ENCODE assay signal across 10 mouse cellular contexts in the genomic region with DNA sequence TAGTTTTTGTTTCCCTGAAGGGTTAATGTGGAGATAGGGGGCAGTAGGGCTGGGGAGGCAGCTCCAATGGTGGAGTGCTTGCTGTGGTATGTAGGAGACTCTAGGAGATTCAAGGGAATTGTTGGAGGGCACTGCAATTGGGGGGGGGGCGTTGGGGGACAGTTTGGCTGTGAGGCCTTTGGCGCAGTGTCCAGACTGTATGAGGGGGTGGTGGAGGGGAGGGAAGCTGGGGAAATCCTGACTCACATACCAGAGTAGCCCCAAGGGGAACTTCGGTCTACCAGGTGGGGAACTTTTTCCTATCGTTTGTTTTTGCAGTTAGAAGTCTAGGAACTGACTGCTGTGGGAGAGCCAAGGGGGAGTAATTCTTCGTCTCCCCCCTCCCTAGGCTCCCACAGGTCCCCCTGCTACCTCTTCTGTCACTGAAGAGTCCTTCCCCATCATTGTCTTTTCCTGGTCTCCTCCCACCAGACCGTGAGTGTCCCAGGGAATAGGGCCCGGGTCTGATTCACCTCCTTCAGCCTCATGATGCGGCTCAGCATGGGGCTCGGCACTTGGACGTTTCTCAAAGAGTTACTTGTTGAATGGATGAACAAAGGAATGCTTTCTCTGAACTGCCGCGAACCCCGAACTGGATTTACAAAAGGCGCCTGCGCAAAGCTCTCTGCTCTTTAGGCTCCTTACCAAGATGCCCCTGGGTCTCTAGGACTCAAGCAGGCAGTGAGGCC. TPM values are rescaled to one million over a fixed set of nuclear protein-coding genes. Genes with fewer than 3 reads are reported as not detected.
A peak's percentile ranks its signal among the peaks of the same experiment; 100 is the strongest.
DNase-seq lines count a peak whose midpoint lies in the region; ATAC-seq lines count a peak whose summit lies in the region.
"Had no signal": no experiment of that assay in that cellular context is flagged by ENCODE, and none has a peak within 500 bp of the region (broad histone marks: within the 10 kb centered on the region; RNA-seq: fewer than 3 reads in every experiment).

No protein-coding gene starts in this region.

- no peak overlapping the region for H3K27ac ChIP-seq in limb, embryonic 11.5 days (replicated peaks; ENCODE audit: low read depth, low read length)
- no peak overlapping the region for H3K27ac ChIP-seq in limb, embryonic 10.5 days
- H3K27ac ChIP-seq in embryonic facial prominence, embryonic 15.5 days (replicated peaks): no peak overlapping the region
- H3K27ac ChIP-seq: limb, embryonic 15.5 days had no signal

- no peaks in the 10 kb centered on the region for H3K27me3 ChIP-seq in limb, embryonic 11.5 days (ENCODE audit: control insufficient read depth, insufficient read depth, low read length)
- no peaks in the 10 kb centered on the region for H3K27me3 ChIP-seq in limb, embryonic 10.5 days (ENCODE audit: low read depth, poor library complexity, severe bottlenecking)
- H3K27me3 ChIP-seq in embryonic facial prominence, embryonic 15.5 days: no peaks in the 10 kb centered on the region
- H3K27me3 ChIP-seq: limb, embryonic 15.5 days; Patski had no signal

- H3K4me3 ChIP-seq in limb, embryonic 11.5 days (ENCODE audit: low read depth, low read length): no peak overlapping the region
- no peak overlapping the region for H3K4me3 ChIP-seq in limb, embryonic 10.5 days
- H3K4me3 ChIP-seq in embryonic facial prominence, embryonic 15.5 days (replicated peaks): no peak overlapping the region
- H3K4me3 ChIP-seq: limb, embryonic 15.5 days had no signal

- WGBS in limb, embryonic 11.5 days: 42% methylated on average over 15 of the region's 15 CpGs
- WGBS in limb, embryonic 10.5 days: 44% methylated on average over 15 of the region's 15 CpGs
- WGBS in embryonic facial prominence, embryonic 15.5 days: 15% methylated on average over 15 of the region's 15 CpGs

- H3K4me1 ChIP-seq in limb, embryonic 11.5 days (ENCODE audit: control insufficient read depth, insufficient read depth, low read length): no peaks in the 10 kb centered on the region
- peaks cover 5% of the 10 kb centered on the region; the same call in 1 of the 2 replicates for H3K4me1 ChIP-seq in limb, embryonic 10.5 days
- H3K4me1 ChIP-seq in embryonic facial prominence, embryonic 15.5 days: peaks cover 26% of the 10 kb centered on the region

- no peaks in the 10 kb centered on the region for H3K36me3 ChIP-seq in limb, embryonic 11.5 days (ENCODE audit: control insufficient read depth, insufficient read depth, low read length)
- no peaks in the 10 kb centered on the region for H3K36me3 ChIP-seq in limb, embryonic 10.5 days
- H3K36me3 ChIP-seq in embryonic facial prominence, embryonic 15.5 days: no peaks in the 10 kb centered on the region
- H3K36me3 ChIP-seq: limb, embryonic 15.5 days had no signal

- H3K9me3 ChIP-seq in limb, embryonic 11.5 days (ENCODE audit: control insufficient read depth, low read length): no peaks in the 10 kb centered on the region
- H3K9me3 ChIP-seq in limb, embryonic 10.5 days (replicated peaks): no peaks in the 10 kb centered on the region
- no peaks in the 10 kb centered on the region for H3K9me3 ChIP-seq in embryonic facial prominence, embryonic 15.5 days (replicated peaks)
- H3K9me3 ChIP-seq: limb, embryonic 15.5 days had no signal

- no peak overlapping the region for H3K9ac ChIP-seq in limb, embryonic 11.5 days (ENCODE audit: low read length)
- H3K9ac ChIP-seq in embryonic facial prominence, embryonic 15.5 days: no peak overlapping the region
- H3K9ac ChIP-seq: limb, embryonic 15.5 days had no signal

- peak; percentile 24 for DNase-seq in limb, embryonic 11.5 days (ENCODE audit: low spot score)
- no peak for DNase-seq in limb, embryonic 10.5 days (ENCODE audit: low spot score)
- peak; percentile 6 to 19 for DNase-seq in left cerebral cortex, adult 18-20 months (ENCODE audit: low spot score in 2 of 2)
- peak; percentile 55 for DNase-seq in retina, embryonic 14.5 days (ENCODE audit: low spot score)
- no peak for DNase-seq in thymus, postnatal 4 days
- DNase-seq in adrenal gland, adult 18-20 months (ENCODE audit: low spot score in 2 of 2): no peak
- no peak for DNase-seq in kidney, postnatal 14 days

- H3K4me2 ChIP-seq in limb, embryonic 11.5 days (ENCODE audit: low read depth, severe bottlenecking): no peak overlapping the region
- peak overlapping the region; percentile 28; the same call in 1 of the 2 replicates for H3K4me2 ChIP-seq in embryonic facial prominence, embryonic 15.5 days (replicated peaks)
- H3K4me2 ChIP-seq: limb, embryonic 15.5 days had no signal

- no peak for ATAC-seq in limb, embryonic 11.5 days (ENCODE audit: insufficient number of reproducible peaks, low FRiP score, low TSS enrichment, low read depth)
- ATAC-seq in embryonic facial prominence, embryonic 15.5 days (ENCODE audit: insufficient number of reproducible peaks, low FRiP score, low TSS enrichment, low read depth): no peak
- ATAC-seq: Patski had no signal

RNA-seq across cellular contexts. Expression of gene Pik3cb, which starts 23.2 kb away (rescaled TPM):
- polyA plus RNA-seq in limb, embryonic 11.5 days (2014; fragmentation: Nextera tagmentation; extraction: Ambion mirVana): 0.41 and 0.51 TPM in 2 replicates
- 0.78 and 1.1 TPM in 2 replicates for polyA plus RNA-seq in limb, embryonic 10.5 days (2016; fragmentation: Nextera tagmentation; extraction: Ambion mirVana)
- 1.3 and 1.6 TPM in 2 replicates for polyA plus RNA-seq in embryonic facial prominence, embryonic 15.5 days (2015; fragmentation: Nextera tagmentation; extraction: Ambion mirVana)
- 10 to 100 TPM; 24.4 to 25.5 TPM for total RNA-seq in left cerebral cortex, adult 18-20 months (2021)
- total RNA-seq in adrenal gland, adult 18-20 months (2021): 10 to 100 TPM; 15.9 to 24.3 TPM

Comparison
In these comparisons a context has a peak if more than half of its experiments do, and no peak if none do; other contexts are left out.
1. DNase-seq: peak in limb, embryonic 11.5 days (single experiment), left cerebral cortex, adult 18-20 months (2 of 2) and retina, embryonic 14.5 days (single experiment); none in limb, embryonic 10.5 days (single experiment), thymus, postnatal 4 days (single experiment), adrenal gland, adult 18-20 months (0 of 2) and kidney, postnatal 14 days (single experiment).